Mouse (Mus musculus) heart, postnatal 10 days (tissue): ENCODE measurements around the gene Slc26a6. TPM values are rescaled to one million over a fixed set of nuclear protein-coding genes. Genes with fewer than 3 reads are reported as not detected.
A peak's percentile ranks its signal among the peaks of the same experiment; 100 is the strongest.

Source experiments
- DNase-seq, 2 experiments: peaks; one replicate each; pipeline ENCODE4 v3.0.0; 2021
- intact Hi-C: fragments of 180-260 bp; cut with DNase I; formaldehyde crosslinking; loops from one replicate; pipeline ENCODE4 v1.15.1; 2025
- total RNA-seq, 2 experiments: library from RNA; stranded (reverse); gene quantifications; 2 replicates each; pipeline ENCODE4 v1.2.3; 2021

Gene Slc26a6
- total RNA-seq, 2 experiments from 2014 or later, result 13.6 to 18.0 TPM

GRCm38 (mm10) chr9:108832390-108833108, 20.5 kb upstream of the Slc26a6 start:
- DNase-seq, result peak; percentile 87 to 88
- intact Hi-C loops, result no loop called here

GRCm38 (mm10) chr9:108842989-108843388, 10.1 kb upstream of the Slc26a6 start:
- intact Hi-C loops, result no loop called here
- peak; percentile 78 to 80 for DNase-seq

- DNase-seq, result no peak
- intact Hi-C loops, result no loop called here
Measured at GRCm38 (mm10) chr9:108845390-108845789, 7.7 kb upstream of the Slc26a6 start.

- intact Hi-C loops, result no loop called here
- no peak for DNase-seq
Measured at GRCm38 (mm10) chr9:108847374-108847773, 5.7 kb upstream of the Slc26a6 start.

GRCm38 (mm10) chr9:108848419-108848818, 4.7 kb upstream of the Slc26a6 start:
- intact Hi-C loops, result no loop called here

GRCm38 (mm10) chr9:108853635-108854240, 655 bp downstream of the Slc26a6 start:
- DNase-seq, result peak; percentile 95 to 97
- intact Hi-C loops, result no loop called here

More at GRCm38 (mm10) chr9:108848419-108848818, 4.7 kb upstream of the Slc26a6 start:
- no peak for DNase-seq

- DNase-seq, result peak; percentile 88 to 89
- intact Hi-C loops, result no loop called here
Measured at GRCm38 (mm10) chr9:108854241-108854696, 1.2 kb downstream of the Slc26a6 start.

GRCm38 (mm10) chr9:108855335-108855734, 2.3 kb downstream of the Slc26a6 start:
- DNase-seq, result peak in 1 of 2 experiments; percentile 52
- intact Hi-C loops, result no loop called here

GRCm38 (mm10) chr9:108858792-108859527, 5.9 kb downstream of the Slc26a6 start:
- peak; percentile 44 to 56 for DNase-seq
- intact Hi-C loops, result no loop called here

GRCm38 (mm10) chr9:108912308-108912707, 59.2 kb downstream of the Slc26a6 start:
- intact Hi-C loops, result no loop called here
- no peak for DNase-seq

GRCm38 (mm10) chr9:108913161-108913560, 60.1 kb downstream of the Slc26a6 start:
- DNase-seq, result no peak
- intact Hi-C loops, result no loop called here

GRCm38 (mm10) chr9:108913621-108914020, 60.5 kb downstream of the Slc26a6 start:
- peak in 1 of 2 experiments; percentile 32 for DNase-seq
- intact Hi-C loops, result no loop called here

- intact Hi-C loops, result no loop called here
Measured at GRCm38 (mm10) chr9:108914491-108914890, 61.4 kb downstream of the Slc26a6 start, which contains the start of gene Tmem89. Gene Tmem89 (plus strand): TSS chr9:108914619.

GRCm38 (mm10) chr9:108925897-108926296, 72.8 kb downstream of the Slc26a6 start:
- DNase-seq, result no peak

More at GRCm38 (mm10) chr9:108914491-108914890, 61.4 kb downstream of the Slc26a6 start, which contains the start of gene Tmem89:
- DNase-seq, result peak; percentile 65 to 68

GRCm38 (mm10) chr9:108928424-108928823, 75.3 kb downstream of the Slc26a6 start:
- no peak for DNase-seq
- intact Hi-C loops, result no loop called here

More at GRCm38 (mm10) chr9:108925897-108926296, 72.8 kb downstream of the Slc26a6 start:
- intact Hi-C loops, result no loop called here

- DNase-seq, result no peak
- intact Hi-C loops, result loop anchor here (2.0 to 5.0 kb wide), 2 partner anchors 53 to 129 kb away; partner anchors contain the start of gene Nckipsd
Measured at GRCm38 (mm10) chr9:108935991-108936390, 82.9 kb downstream of the Slc26a6 start.

- DNase-seq, result peak; percentile 95 to 97
- intact Hi-C loops, result loop anchor here (2.0 to 5.0 kb wide), 2 partner anchors 52 to 129 kb away; partner anchors contain the start of gene Nckipsd
Measured at GRCm38 (mm10) chr9:108936418-108937364, 83.6 kb downstream of the Slc26a6 start, which contains the start of gene Uqcrc1. Gene Uqcrc1 (plus strand): TSS chr9:108936633.

- intact Hi-C loops, result no loop called here
- DNase-seq, result no peak
Measured at GRCm38 (mm10) chr9:108945111-108945510, 92.0 kb downstream of the Slc26a6 start.

GRCm38 (mm10) chr9:108945608-108946007, 92.5 kb downstream of the Slc26a6 start:
- intact Hi-C loops, result no loop called here
- no peak for DNase-seq
